Mouse (Mus musculus): ENCODE measurements around the gene Ywhag. TPM values are rescaled to one million over a fixed set of nuclear protein-coding genes. Genes with fewer than 3 reads are reported as not detected.

The Ywhag gene
- total RNA-seq (2021) = 1,000 to 10,000 TPM; 1,259 to 1,347 TPM

- DNase-seq = peak; percentile 97 to 98
These were observed at the start of gene Ywhag for GRCm38 (mm10) chr5:135934481-135935175. Gene Ywhag, minus strand, starts transcription at chr5:135934616.

- no peak for DNase-seq
These were observed 48.0 kb upstream of the Ywhag start for GRCm38 (mm10) chr5:135982398-135982797.

GRCm38 (mm10) chr5:135979904-135980303, 45.5 kb upstream of the Ywhag start, which contains the start of gene Zp3:
Gene Zp3, plus strand, starts transcription at chr5:135980099.
- DNase-seq = no peak

- no peak for DNase-seq
These were observed 45.0 kb upstream of the Ywhag start for GRCm38 (mm10) chr5:135979381-135979780.

- no peak for DNase-seq
These were observed 41.7 kb upstream of the Ywhag start for GRCm38 (mm10) chr5:135975893-135976668.

GRCm38 (mm10) chr5:135974365-135974764, 39.9 kb upstream of the Ywhag start, which contains the start of gene Ssc4d:
Gene Ssc4d, minus strand, starts transcription at chr5:135974531.
- DNase-seq = no peak

GRCm38 (mm10) chr5:135971876-135972275, 37.5 kb upstream of the Ywhag start:
- no peak for DNase-seq

- DNase-seq = no peak
These were observed 35.8 kb upstream of the Ywhag start for GRCm38 (mm10) chr5:135970247-135970646.

- DNase-seq = no peak
These were observed 34.4 kb upstream of the Ywhag start for GRCm38 (mm10) chr5:135968781-135969180.

GRCm38 (mm10) chr5:135966866-135967265, 32.5 kb upstream of the Ywhag start:
- no peak for DNase-seq

- DNase-seq = no peak
These were observed 31.1 kb upstream of the Ywhag start for GRCm38 (mm10) chr5:135965501-135965930.

- no peak for DNase-seq
These were observed 28.8 kb upstream of the Ywhag start for GRCm38 (mm10) chr5:135963280-135963627.

- peak; percentile 96 to 98 for DNase-seq
These were observed 28.3 kb upstream of the Ywhag start for GRCm38 (mm10) chr5:135962492-135963279.

- no peak for DNase-seq
These were observed 27.7 kb upstream of the Ywhag start for GRCm38 (mm10) chr5:135962125-135962491.

GRCm38 (mm10) chr5:135960909-135961635, 26.7 kb upstream of the Ywhag start:
- no peak for DNase-seq

- no peak for DNase-seq
These were observed 25.5 kb upstream of the Ywhag start for GRCm38 (mm10) chr5:135959911-135960310.

- DNase-seq = no peak
These were observed 24.0 kb upstream of the Ywhag start for GRCm38 (mm10) chr5:135958367-135958766.

GRCm38 (mm10) chr5:135957207-135957974, 23.0 kb upstream of the Ywhag start:
- DNase-seq = peak; percentile 87 to 93

GRCm38 (mm10) chr5:135956300-135957206, 22.1 kb upstream of the Ywhag start:
- no peak for DNase-seq

GRCm38 (mm10) chr5:135952830-135953229, 18.4 kb upstream of the Ywhag start:
- DNase-seq = no peak

Data from layer of hippocampus, postnatal 36 days (tissue).